Mouse (Mus musculus) embryonic fibroblast, embryonic 13.5 days (primary cell): ENCODE measurements at regions not wholly inside any gene's neighbourhood (a gene's known extent, or its start where the extent isn't known, plus 50 kb on each side); places are given as distances from the start of the nearest gene placed in this dataset.

ENCODE experiments used
- CTCF ChIP-seq: IDR thresholded peaks from 2 replicates; pipeline ENCODE4 v1.5.1; 2011; ENCODE audit warnings: mild to moderate bottlenecking, control low read depth, low read length, moderate library complexity, borderline replicate concordance; ENCODE audit not compliant: insufficient read depth
- POLR2A ChIP-seq: IDR thresholded peaks from 2 replicates; pipeline ENCODE4 v1.6.1; 2011; ENCODE audit warnings: low read depth, mild to moderate bottlenecking, control low read depth, low read length, moderate library complexity

DNA sequence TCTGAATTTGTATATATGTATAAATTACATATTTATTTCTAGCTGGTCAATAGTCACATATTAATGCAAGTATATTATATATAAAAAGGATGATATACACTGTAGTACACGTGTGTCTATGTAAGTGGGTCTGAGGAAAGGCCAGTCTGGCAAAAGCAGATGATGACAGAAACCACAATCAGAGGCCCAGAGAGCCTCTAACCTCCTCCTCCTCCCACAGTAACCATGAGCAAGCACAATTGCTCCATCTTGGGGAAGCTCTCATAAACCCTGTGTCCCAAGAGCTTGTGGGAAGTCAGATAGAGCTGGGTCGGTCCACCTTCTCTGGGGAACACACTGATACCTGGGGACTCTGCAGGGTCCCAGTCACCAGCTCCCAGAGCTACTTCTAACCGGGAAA, 263.9 kb upstream of the Zfp507 start:
- no peak for TF ChIP-seq POLR2A
- no peak for TF ChIP-seq CTCF
